Mouse (Mus musculus) embryo, embryonic 11 days (tissue): Measurements from ENCODE around the gene Aqr.

Source experiments
- DNase-seq: peaks from one replicate; pipeline ENCODE4 v3.0.0-alpha.2; 2015

The Aqr gene

DNA sequence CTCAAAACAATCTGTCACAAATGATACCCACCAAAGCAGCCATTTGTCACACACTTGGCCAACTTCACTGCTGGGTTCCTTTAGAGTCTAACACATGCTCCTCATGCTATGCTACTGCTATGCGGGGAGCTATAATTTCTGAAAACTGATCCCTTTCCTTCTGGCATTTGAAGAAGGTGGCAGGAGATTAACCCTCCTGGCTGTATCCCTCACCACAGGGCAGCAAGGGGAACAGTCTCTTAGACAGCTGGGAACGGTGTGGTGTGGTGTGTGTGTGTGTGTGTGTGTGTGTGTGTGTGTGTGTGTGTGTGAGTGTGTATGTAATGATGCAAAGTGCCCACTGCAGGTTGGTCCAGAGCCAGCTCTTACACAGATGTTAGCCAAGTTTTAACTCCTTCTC, 51.0 kb downstream of the Aqr start:
- no peak for DNase-seq

DNA sequence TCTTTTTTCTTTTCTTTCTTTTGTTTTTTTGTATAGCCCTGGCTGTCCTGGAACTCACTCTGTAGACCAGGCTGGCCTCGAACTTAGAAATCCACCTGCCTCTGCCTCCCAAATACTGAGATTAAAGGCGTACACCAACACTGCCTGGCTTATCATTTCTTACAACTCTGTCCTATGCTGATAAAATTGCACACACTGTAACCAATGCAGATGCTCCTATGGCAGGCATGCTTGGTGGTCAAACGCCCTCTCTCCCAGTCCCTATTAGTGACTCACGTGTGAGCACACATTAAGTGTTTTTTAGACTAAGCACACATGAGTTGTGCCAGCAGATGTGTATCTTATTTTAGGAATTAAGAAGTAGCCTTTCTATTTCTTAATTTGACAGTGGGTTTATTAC, 53.5 kb downstream of the Aqr start:
- no peak for DNase-seq

DNA sequence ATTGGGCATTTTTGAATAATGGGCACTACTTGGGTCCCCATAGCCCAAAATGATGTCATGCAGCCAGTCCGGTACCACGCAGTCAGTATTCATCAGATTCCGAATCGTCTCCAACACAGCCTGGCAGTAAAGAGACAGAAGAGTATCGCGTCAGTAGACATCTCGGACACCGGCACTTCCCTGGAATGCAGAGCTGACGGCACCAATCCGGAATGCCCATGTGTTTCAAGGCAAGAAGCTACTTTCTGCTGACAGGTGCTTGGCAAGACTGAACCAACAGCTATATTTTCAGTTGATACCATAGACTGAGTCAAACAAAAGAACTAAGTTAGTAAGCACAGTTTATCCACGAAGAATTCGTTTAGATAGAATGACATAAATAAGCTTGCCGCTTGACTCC, 56.2 kb downstream of the Aqr start:
- no peak for DNase-seq

DNA sequence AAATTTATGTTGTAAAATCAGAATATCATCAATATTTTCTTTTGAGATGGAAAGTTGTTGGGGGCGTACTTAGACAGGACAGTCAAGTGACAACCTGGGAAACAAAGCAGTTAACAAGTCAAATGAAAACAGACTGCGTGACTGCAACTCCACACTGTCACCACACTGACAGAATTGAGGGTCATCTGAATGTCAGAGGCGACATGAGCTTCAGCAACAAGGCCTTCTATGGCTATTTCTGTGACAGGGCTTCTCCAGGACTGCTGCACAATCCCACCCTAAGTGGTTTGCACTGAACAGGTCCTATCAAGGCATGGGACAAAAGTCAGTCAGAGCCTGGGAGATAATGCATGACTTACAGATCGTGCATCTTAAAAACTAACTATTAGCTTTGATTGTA, 63.5 kb downstream of the Aqr start:
- DNase-seq, result no peak

DNA sequence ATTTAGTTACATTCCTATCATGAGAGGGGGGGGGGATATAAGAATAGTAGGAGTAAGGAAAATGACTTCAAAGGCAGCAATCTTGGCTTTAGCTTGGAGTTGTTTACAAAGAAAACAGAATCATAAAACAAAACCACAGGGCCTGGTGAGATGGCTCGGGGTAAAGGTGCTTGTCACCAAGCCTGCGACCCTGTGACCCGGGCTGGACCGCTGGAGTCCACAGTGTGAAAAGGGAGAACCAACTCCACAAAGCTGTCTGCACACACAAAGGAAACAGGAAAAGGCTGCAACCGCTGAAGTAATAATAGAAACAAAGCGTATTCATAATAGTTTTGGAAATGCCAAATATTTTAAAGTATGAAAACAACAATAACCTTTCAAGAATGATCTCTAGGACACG, 67.4 kb downstream of the Aqr start:
- no peak for DNase-seq

DNA sequence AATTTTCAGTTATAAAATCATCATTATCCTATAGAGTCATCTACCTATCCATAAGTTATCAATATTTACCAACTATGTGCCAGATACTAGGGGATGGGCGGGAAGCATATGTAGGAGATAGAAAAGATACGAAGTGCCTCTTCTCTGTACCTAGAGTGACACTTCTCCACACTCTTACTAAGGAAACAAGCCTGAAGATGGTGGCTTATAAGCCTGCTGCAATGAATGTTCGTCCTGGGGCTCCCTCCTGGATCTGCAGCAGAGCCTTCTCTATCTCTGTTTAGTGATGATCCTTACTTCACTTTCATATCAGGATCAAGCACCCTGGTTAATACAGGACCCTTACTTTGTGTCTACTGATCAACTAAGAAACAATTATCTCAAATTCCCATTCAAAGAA, 69.2 kb downstream of the Aqr start:
- DNase-seq, result no peak

DNA sequence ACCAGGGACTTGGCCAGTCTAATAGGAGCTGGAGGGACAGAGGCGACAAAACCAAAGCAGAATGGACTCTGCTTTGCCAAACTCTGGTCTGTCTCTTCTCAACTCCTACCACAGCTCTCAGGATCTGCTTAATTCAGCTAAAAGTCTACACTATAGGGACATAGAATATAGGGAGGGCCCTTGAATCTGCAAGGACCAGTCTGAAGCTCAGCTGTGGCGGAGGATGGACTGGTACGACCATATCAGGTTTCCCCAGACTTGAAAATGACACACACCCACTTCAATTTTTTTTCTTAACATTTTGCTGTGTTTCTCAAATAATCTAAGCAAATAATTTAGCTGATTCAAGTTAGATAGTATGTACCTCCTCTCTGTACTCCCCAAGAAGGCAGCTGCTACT, 69.6 kb downstream of the Aqr start:
- DNase-seq, result no peak

DNA sequence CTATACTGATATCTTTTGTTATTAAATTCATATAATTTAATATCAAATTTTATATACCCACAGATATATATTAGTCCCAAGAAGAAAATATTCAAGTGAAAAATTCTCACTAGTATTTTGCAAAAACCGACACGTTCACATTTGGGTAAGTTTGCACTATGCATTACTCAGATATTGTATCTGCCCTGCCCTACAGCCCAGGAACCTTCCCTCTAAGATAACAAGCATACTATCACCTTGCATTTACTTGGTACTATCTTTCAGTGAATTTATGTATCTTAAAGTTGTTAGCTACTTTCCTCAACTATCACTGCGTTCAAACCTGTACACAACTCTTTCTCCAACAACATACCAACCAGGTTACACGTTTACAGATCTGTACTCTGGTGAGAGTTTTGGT, 71.3 kb downstream of the Aqr start:
- DNase-seq, result no peak

DNA sequence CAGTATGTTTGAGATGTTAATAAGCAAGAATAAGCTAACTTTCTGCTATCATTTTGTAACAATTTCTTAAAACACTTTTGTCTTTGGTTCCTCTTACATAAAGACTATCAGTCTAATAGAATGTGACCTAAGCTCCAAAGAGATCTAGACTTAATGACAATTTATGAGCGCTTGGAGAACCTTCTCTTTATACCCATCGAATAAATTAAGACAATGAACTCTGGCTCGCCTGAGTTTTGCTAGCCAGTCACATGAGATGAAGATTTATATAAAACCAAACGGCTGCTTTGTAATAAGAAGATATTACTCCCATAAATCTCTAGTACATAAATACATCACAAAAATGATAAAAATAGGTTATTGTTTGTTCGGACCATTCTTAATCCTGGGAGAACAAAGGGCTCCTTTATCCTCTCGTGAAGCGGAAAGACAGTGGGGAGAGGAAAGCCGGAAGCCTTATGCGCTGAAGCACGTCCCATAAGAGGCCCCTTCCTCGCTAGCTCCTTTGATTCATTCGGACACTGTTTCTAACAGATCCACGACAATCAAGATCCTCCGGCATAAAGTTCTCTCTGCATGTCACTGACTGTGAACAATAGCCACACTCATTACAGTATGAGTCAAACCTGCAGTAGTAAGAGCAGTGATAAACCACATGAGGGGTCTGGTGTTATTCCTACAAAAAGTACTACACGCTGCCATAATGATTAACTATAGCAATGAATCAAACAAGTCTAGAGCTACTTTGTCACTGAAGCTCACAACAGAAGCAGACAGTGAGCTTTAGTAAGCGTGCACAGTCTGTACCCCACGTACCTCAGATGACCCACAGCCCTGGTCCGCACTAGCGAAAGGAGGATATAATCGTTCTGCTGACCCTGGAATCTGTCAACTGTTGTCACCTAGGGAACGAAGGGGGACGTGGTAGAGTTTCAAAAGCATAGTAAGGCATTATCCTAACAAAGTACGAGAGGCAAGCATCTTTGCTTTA, 79.2 kb downstream of the Aqr start:
- peak; percentile 23 for DNase-seq

DNA sequence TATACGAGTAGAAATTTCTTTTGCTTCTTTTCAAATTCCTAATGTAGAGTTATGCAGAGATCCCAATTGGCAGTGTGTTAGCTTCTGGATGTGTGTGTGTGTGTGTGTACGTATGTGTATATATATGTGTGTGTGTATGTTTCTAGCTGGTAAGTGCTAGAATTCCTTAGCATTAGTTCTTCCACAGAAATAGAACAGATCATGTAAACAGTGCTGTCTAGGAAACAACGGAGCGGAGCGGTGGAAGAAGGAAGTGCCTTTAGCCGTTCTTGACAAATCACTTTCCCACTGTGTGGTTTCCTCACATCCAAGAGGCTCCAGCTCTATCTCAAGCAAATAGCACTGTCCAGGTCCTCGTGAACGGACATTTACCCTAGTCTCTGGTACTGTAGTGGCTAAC, 80.4 kb downstream of the Aqr start:
- no peak for DNase-seq

DNA sequence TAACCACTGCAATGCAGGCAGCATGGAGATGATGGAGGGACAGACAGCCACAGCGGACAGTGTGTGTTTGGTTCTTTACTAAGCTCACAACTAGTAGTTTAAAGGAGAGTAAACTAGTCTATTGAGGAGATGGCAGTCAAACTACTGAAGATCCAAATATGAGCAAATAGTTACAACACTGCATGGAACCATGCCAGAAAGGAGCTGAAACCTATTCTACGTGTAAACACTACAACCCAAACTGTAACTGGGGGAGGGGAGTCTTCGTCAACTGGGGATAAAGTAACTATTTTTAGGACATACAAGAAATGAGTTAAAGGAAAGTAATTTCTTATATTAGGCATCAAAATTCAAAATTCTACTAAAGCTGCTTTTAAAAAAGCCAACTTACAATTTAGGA, 84.4 kb downstream of the Aqr start:
- no peak for DNase-seq

DNA sequence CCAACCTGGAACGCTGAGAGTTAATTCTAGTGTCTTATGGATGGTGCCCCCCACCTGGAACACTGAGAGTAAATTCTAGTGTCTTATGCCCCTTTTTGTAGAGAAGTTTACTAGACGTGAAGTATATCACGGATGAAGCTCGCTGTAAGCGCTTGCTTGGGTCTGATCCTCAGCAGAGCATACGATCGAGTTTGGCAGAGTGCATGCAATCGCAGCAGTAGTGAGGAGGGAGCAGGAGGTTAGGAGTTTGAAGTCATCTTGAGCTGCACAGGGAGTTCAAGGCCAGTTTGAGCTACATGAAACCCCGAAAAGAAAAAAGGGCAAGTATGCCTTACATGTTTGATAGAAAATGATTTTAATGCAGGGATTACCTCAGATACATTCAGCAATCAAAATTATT, 86.0 kb downstream of the Aqr start:
- DNase-seq, result no peak

DNA sequence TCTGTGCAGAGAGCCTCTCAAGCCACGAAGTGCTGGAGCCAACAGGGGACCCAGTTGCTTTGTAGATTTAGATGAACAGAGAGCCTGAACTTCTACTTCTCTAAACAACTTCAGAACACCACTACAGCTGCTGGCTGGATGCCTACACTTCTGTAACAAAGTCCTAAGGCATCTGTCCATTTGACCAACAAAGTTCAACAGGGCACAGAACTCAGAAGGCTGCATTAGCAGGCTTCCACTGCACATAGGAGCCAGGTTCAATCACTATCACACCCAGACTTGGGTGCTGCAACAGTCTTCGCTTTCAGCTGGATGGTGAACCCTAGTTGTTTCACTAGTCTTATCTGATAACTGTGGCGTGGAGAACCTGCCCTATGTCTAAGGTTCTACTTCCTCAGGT, 87.0 kb downstream of the Aqr start:
- no peak for DNase-seq

DNA sequence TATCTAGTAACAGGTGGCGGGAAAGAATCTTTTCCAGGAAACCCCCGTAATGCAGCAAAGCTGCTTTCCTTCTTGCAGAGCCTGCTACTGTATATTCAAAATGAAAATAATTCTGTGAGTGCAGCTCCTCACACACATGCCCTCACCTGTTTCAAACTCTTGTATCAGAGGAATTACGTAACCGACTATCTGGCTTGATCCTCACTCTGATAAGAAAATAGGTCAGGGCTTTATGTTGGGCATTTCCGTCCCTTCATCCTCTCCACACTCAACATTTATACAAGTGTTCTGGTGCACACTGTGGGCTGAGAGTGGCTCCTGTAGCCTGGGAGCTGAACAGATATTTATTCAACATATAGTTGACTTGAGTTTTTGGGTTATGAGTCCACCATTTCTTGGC, 87.7 kb downstream of the Aqr start:
- no peak for DNase-seq

DNA sequence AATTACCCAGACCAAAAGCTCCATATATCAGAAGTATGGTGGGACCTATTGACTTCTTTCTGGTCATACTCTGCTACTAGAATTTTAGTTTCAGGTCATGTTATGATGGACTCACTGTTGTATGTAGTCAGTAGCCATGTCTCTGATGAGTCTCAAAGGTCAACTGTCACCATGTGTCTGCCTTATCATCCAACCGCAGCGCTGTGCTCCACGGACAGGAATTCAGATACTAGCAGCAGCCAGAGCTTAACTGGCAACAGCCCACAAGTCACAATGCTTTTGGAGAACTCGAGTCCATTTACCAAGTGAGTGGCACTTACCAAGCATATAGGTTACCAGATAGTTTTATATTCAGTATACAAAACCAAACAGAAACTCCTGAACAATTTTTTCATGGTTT, 89.2 kb downstream of the Aqr start:
- DNase-seq, result no peak

DNA sequence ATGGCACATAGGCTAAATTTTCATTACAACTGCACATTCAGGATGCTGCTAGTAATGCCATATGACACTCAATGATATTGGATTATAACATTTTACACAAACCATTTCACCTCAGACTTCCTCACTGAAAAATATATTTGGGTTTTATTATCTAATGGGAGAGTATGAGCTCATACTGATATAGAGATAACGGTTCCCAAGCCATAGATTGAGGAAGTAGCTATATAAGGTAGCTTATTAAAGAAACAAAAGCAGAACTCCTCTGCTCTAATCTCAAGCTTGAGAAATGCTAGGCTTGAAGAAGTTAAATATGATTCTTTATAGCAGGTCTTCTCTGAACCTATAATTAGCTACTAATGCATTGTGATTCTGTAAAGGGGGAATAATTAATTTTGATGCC, 90.3 kb downstream of the Aqr start:
- DNase-seq, result no peak

DNA sequence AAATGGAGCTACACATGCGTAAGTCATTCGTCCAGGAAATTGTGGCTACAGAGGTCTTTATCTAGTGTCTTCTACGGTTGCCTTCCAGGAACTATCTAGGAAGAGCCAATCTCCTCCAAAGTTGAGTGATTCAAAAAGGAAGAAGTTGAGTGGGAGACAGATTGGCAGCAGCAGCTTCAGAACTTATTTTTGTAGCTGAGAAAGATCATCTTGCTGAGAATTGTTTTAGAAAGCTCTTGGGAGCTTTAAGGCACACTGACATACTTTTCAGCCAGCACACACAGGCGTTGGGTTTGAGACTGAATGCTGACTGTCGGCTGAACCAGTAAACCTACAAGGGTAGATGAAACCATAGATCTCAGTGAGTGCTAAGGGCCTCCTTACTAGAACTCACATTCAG, 91.5 kb downstream of the Aqr start:
- no peak for DNase-seq

DNA sequence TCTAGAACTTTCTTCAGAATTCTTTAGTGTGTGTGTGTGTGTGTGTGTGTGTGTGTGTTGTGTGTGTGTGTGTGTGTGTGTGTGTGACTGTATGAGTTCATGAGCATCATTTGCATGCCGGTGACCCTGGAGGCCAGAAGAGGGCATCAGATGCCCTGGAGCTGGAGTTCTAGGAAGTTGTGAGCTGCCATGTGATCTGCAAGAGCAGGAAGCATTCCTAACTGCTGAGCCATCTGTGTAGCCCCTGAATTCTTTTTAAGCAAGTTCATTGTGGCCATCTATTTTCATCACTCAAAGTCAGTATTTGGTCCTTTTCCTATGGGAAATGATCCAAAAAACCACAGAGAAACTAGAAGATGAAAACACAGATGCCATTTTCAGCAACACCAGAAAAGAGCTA, 92.1 kb downstream of the Aqr start:
- no peak for DNase-seq

DNA sequence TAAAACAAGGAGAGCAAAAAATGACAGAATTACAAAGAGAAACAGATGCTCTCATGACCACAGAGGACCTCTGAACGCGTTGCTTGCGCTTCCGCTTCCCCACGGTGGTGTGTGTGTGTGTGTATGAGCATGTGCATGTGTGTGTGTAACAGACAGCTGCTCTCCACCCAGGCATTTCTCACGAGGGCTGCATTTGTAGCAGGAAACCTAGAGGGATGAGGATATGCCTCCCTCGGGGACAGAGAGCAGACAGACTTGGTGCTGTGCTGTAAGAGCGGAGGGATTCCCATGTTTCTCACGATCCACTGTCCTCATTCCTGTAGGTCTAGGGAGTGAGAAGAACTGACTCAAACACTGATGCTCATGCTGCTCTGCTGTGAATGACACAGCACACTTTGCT, 93.2 kb downstream of the Aqr start:
- DNase-seq, result no peak

DNA sequence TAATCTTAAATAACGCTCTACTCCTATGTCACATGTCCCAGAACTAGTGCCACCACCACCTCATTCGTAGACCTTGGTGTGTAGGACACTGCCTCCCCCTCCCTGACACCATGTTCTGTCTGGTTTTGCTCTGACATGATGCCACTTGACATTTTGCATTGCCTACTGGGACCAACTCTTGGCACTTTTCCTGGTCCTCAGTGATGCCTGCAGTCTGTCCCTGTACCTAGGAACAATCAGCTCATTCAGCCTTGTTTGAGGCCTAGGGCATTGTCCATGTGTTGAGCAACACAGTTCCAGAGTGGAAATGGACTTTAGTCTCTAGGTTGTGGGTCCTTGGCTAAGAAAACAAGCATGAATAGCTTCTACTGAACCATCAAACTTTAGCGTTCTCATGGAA, 97.0 kb downstream of the Aqr start:
- DNase-seq, result no peak

DNA sequence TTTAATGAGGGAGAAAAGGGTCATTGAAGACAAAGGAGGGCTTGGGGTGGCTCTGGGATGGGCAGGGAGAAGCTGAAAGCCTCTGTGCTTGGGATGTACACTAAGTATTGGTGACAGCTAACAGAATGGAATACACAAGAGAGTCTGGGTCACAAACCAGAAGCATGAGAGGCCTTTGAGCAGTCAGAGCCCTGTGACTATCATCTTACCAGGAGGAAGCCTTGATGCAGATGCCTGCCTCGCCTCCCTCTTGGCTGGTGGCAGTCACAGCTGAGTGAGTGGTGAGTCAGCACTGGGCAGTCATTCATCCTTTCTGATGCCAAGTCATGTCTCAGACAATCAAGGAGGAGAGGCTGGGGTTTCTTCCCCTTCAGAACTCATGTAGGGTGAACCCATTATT, 99.6 kb downstream of the Aqr start:
- DNase-seq, result no peak

DNA sequence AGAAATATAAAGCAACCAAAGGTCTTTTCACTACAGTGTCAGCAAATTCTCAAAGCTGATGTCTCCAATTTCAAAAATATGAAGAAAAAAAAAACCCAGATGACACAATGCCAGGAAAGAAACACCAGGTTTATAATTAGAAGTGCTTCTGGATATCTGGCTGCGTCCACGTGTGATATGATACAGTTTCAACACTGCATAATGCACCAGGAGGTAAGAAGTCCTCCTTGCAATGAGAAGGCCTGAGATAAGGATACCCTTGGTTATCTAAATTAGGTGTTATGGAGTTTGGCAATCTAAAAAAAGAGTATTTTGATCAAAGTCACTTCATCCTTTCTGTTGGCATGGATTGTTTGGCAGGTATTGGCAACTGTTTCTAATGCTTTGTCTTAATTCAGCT, 114.9 kb downstream of the Aqr start:
- no peak for DNase-seq

DNA sequence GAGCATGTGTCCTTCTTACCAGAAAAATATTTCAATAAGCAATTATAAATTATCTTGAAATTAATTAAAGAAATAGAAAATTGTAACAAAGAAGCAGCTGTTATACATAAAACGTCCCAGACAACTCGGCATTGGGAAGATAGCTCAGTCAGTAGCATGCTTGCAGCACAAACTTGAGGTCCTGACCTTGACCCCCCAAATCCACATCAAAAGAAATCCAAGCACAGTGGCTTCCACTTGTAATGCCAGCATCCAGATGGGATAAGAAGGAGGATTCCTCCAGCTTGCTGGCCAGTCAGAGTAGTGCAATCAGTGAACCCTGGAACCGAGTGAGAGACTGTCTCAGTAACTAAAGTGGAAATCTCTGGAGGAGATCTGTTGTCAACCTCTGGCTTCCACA, 120.6 kb downstream of the Aqr start:
- no peak for DNase-seq

DNA sequence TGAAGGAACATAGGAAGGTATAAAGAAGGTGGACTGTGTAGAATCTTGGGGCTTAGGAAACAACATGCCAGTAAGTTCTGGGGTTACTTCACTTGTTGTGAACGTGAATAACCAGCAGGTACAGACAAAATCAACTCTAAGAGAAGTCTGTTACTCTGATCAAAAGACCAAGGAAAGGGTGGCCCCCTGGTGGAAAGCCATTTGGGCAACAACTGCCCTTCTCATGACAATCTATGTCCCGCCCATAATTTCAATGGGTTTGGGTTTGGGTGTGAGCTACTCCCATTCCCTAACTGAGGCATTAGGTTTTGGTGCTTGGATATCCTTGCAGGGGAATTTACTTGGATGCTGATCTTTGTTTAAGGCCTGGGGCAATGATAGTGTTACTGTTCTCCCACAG, 122.8 kb downstream of the Aqr start:
- no peak for DNase-seq

DNA sequence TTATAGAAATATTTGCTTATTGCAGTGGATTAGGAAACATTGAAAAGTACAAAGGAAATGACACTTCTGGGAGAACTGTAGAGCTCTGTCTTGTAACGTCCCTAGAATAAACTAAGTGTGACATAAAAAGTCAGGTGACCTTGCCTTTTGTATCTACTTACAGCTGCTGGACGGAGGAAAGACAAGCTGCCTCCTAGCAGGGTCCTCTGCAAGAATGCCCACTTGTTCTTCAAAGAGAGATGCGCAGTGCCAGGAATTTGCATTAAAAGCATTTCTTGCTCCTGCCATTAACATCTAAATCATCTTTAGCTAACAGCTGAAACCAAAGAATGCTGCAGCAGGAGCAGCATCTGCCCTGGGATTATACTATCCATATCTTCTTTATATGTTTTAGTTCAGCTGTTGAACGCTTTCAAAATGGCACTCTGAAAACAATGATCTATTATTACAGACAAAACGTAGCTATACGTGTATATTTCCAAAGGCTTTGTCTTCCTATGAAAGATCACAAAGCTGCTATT, 126.7 kb downstream of the Aqr start:
- DNase-seq, result no peak
